Mouse (Mus musculus) liver, embryonic 14.5 days (tissue): Measurements from ENCODE around the gene Proca1. TPM values are rescaled to one million over a fixed set of nuclear protein-coding genes. Genes with fewer than 3 reads are reported as not detected.

Experiments used
- ATAC-seq: fragments of 200-750 bp; cut with Nextera tagmentation; 2 replicates; pipeline ENCODE4 v1.8.0; 2017; ENCODE audit warnings: moderate number of reproducible peaks, mild to moderate bottlenecking, moderate library complexity; ENCODE audit not compliant: insufficient read depth
- DNase-seq, 3 experiments: peaks; one replicate each; pipeline ENCODE4 v3.0.0-alpha.2; 2012 to 2013; ENCODE audit warnings: low read depth in 3 of 3, low spot score in 3 of 3
- H3K27ac ChIP-seq: fragments of 300-500 bp; sonication (generic); 2 replicates; pipeline ENCODE4 v1.5.1; 2014; ENCODE audit warnings: moderate library complexity, mild to moderate bottlenecking, control low read depth, inconsistent platforms
- H3K27me3 ChIP-seq: fragments of 300-500 bp; sonication (generic); 2 replicates; pipeline ENCODE4 v1.6.1; 2014; ENCODE audit warnings: mild to moderate bottlenecking, low read length, moderate library complexity; ENCODE audit not compliant: control insufficient read depth, insufficient read depth
- H3K36me3 ChIP-seq: fragments of 300-500 bp; sonication (generic); replicated peaks from 2 replicates; pipeline ENCODE4 v1.6.1; 2014; ENCODE audit warnings: low read depth; ENCODE audit not compliant: control insufficient read depth, insufficient read depth
- H3K4me1 ChIP-seq, 2 experiments: fragments of 200-500 bp in 1 of 2; fragments of 300-500 bp in 1 of 2; sonication (generic) in 1 of 2; replicated peaks; 2 replicates each; pipeline ENCODE4 v1.6.1; 2012 to 2014; ENCODE audit warnings: antibody characterized with exemption in 1 of 2, inconsistent platforms in 1 of 2, low read length in 1 of 2; ENCODE audit not compliant: control insufficient read depth in 2 of 2, insufficient read depth in 2 of 2
- H3K4me2 ChIP-seq: fragments of 300-500 bp; sonication (generic); 2 replicates; pipeline ENCODE4 v1.6.1; 2014; ENCODE audit warnings: low read depth, mild to moderate bottlenecking, control low read depth, moderate library complexity
- H3K4me3 ChIP-seq, 2 experiments: fragments of 200-500 bp in 1 of 2; fragments of 300-500 bp in 1 of 2; sonication (generic) in 1 of 2; 2 replicates each; pipeline ENCODE4 v1.5.1; 2012 to 2014; ENCODE audit warnings: low read depth in 2 of 2, low read length in 2 of 2, mild to moderate bottlenecking in 2 of 2, control low read depth in 1 of 2, inconsistent platforms in 1 of 2, moderate library complexity in 1 of 2; ENCODE audit not compliant: insufficient read depth in 1 of 2
- H3K9ac ChIP-seq: fragments of 300-500 bp; sonication (generic); replicated peaks from 2 replicates; pipeline ENCODE4 v1.6.1; 2014; ENCODE audit warnings: mild to moderate bottlenecking, control low read depth, moderate library complexity
- H3K9me3 ChIP-seq: fragments of 300-500 bp; sonication (generic); 2 replicates; pipeline ENCODE4 v1.6.1; 2016; ENCODE audit warnings: low read length, mixed read lengths; ENCODE audit not compliant: control insufficient read depth
- CTCF ChIP-seq: IDR thresholded peaks from 2 replicates; pipeline ENCODE4 v1.5.1; 2016; ENCODE audit warnings: antibody characterized with exemption, low read depth, control low read depth
- EP300 ChIP-seq: IDR thresholded peaks from 2 replicates; pipeline ENCODE4 v1.6.1; 2016; ENCODE audit warnings: antibody characterized with exemption, low read depth
- WGBS: fragments of 180-500 bp; shearing (Covaris S2); extraction: QIAGEN DNeasy Blood & Tissue Kit; methylation state at CpG from one replicate; pipeline ENCODE4 v1.1.7; 2014; ENCODE audit not compliant: insufficient replicate concordance; 5-methylcytosine and 5-hydroxymethylcytosine counted together
- polyA plus RNA-seq, 2 experiments: library from polyadenylated mRNA; depleted of rRNA in 1 of 2; stranded (reverse) in 1 of 2; unstranded in 1 of 2; fragments of >200 nt; fragmentation: Nextera tagmentation in 1 of 2; extraction: Ambion mirVana in 1 of 2; gene quantifications; 2 replicates each; pipeline versions ENCODE4 v1.2.1 to v1.2.3; 2012 to 2014

The Proca1 gene
- polyA plus RNA-seq, 2 experiments: 0.16 to 0.23 TPM

DNA sequence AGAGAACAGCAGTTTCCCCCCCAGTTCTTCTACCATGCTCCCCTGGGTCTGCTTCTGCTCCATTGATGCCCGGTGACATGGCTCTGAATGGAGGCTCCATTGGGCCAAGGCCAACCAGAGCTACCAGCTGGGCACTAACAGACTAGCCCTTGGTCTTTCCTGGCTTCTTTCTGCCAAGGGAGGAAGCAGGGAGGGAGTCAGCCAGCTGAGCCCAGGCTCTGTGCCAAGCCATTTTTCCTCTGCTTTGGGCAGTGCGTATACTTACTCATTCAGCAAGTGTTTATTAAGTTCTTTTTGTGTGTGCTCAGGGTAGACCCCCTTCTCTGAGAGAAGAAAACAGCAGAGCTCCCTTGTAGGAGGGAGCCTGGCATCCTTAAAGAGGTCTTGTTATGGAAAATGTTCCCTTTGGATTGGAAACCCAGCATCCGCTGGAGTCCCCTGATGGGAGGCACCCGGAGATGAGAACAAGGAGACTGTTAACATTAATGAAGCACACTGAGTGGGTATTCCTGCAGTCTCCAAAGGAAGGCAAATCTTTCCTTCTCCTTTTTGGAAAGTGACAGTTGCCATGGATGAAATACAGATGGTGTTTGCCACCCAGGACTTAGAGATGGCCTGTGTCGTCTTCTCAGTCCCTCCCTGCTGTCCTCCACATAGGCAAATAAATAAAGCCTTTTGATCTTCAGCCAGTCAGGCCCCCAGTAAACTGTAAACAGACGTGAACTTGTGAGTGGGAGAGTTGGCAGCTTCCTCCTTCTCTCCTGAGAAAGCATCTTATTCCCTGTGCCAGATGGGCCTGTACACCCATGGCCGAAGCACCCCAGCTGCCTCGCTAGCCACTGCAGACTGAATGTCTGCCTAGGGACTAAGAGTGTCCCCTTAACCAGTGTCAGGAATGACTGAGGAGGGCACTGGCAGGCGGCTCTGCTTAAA lies 40.6 kb upstream of the Proca1 start:
- Histone ChIP-seq H3K27ac (no peak overlapping the region), H3K9me3 (no peaks in the 10 kb centered on the region), H3K4me1 (no peaks in the 10 kb centered on the region), H3K9ac (no peak overlapping the region), H3K27me3 (no peaks in the 10 kb centered on the region), H3K4me3 (no peak overlapping the region), H3K4me2 (no peak overlapping the region), H3K36me3 (peaks cover 2% of the 10 kb centered on the region)
- 84% methylated on average over 9 of the region's 9 CpGs for WGBS
- ATAC-seq (no peak), DNase-seq (no peak)
- TF ChIP-seq CTCF (no peak), EP300 (no peak)

DNA sequence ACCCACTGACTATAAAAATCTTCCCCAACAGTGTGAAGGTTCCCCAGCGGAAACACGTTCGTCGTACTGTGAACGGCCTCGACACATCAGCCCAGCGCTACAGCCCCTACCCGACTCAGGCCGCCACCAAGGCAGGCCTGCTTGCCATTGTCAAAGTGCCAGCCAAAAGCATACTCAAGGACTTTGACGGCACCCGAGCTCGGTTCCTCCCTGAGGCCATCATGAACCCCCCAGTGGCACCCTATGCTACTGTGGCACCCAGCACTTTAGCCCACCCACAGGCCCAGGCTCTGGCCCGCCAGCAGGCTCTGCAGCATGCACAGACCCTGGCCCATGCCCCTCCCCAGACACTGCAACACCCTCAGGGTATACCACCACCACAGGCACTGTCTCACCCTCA lies 39.4 kb upstream of the Proca1 start:
- DNase-seq: no peak
- H3K4me1 ChIP-seq: no peaks in the 10 kb centered on the region
- WGBS: 87% methylated on average over 13 of the region's 13 CpGs

DNA sequence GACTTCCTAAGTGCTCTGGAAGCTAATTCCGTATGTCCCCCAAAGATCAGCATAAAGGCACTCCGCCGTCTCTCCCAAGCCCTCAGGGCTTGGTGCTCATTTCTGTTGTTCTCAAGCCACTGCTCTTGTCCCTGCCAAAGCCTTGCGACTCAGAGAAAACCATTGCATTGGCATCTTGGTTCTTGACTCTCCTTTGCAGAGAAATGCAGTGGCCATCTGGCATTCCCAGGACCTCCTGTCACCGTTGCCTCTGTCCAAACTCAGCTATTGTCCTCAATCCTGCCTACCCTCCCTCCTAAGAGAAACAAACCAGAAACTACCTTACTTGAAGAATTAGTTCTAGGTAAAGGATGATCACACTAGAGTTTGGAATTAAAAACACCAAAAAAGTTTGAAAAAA lies 37.5 kb upstream of the Proca1 start:
- H3K36me3 ChIP-seq: peaks cover 27% of the 10 kb centered on the region
- TF ChIP-seq CTCF: no peak
- DNase-seq (no peak), ATAC-seq (no peak)
- H3K4me3 ChIP-seq: no peak overlapping the region
- no peaks in the 10 kb centered on the region for H3K9me3 ChIP-seq
- no peaks in the 10 kb centered on the region for H3K4me1 ChIP-seq
- H3K27ac ChIP-seq: no peak overlapping the region
- no peak overlapping the region for H3K9ac ChIP-seq
- no peaks in the 10 kb centered on the region for H3K27me3 ChIP-seq
- no peak overlapping the region for H3K4me2 ChIP-seq
- WGBS: 77% methylated on average over 5 of the region's 5 CpGs

More for the DNA sequence above, 39.4 kb upstream of the Proca1 start:
- Histone ChIP-seq H3K4me2 (no peak overlapping the region), H3K4me3 (no peak overlapping the region), H3K9ac (no peak overlapping the region), H3K27ac (no peak overlapping the region), H3K9me3 (no peaks in the 10 kb centered on the region), H3K27me3 (no peaks in the 10 kb centered on the region), H3K36me3 (peaks cover 13% of the 10 kb centered on the region)
- ATAC-seq: 0 out of 2 replicates have a peak, but pooled peaks have one; percentile 12
- TF ChIP-seq CTCF (no peak), EP300 (no peak)

DNA sequence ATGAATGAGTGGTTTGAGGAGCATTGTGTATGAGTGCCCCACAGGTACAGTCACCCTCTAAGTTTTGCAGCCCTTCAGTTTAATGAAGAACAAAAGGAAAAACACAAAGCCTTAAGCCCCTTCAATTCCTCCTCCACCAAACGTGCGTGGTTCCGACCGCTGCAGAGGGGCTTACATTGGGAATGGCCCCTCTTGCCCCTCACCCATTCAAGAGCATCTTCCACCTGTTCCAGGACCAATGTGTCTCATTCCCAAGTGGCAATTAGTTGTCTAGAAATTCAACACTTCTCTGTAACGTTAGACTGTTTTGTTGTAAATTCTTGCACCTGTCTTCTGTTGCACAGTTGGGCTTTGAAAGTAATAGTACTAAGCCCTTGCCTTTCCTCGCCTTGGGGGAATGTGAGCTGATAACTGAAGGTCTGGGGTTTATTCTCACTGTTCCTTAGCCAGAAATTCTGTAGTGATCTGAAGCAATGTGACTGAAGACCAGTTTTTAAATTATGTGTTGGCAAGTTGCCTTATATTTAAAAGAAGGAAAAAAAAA lies 37.0 kb upstream of the Proca1 start:
- peaks cover 31% of the 10 kb centered on the region for H3K36me3 ChIP-seq
- TF ChIP-seq CTCF (no peak), EP300 (no peak)
- no peak for DNase-seq
- H3K4me2 ChIP-seq: no peak overlapping the region
- ATAC-seq: no peak
- H3K4me1 ChIP-seq: no peaks in the 10 kb centered on the region
- H3K27ac ChIP-seq: no peak overlapping the region
- WGBS: 82% methylated on average over 6 of the region's 6 CpGs
- H3K27me3 ChIP-seq: no peaks in the 10 kb centered on the region
- H3K9ac ChIP-seq: no peak overlapping the region
- no peak overlapping the region for H3K4me3 ChIP-seq
- H3K9me3 ChIP-seq: no peaks in the 10 kb centered on the region

DNA sequence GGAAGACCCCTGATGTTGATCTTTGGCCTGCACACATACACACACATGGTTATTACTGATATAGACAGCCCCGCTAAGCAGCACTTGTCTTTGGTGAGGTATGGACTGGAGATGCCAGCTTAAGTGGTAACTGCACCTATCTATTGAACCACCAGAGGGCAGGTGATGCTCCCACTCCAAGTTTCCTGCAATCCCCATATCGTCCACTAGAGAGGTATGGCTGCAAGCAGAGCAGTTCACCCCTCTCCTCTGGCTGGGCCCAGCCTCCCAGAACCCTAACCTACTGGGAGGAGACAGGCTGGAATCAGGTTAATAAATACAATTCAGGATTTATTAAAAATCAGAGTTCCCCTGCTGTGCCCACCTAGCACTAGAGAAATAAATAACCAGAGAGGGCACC lies 34.1 kb upstream of the Proca1 start:
- peak; percentile 100 for TF ChIP-seq CTCF
- no peak for TF ChIP-seq EP300
- no peak overlapping the region for H3K4me3 ChIP-seq
- H3K9ac ChIP-seq: no peak overlapping the region
- peak; percentile 81 to 83 (median 82) for DNase-seq
- H3K27me3 ChIP-seq: no peaks in the 10 kb centered on the region
- ATAC-seq: peak; percentile 72
- H3K4me2 ChIP-seq: no peak overlapping the region
- WGBS: 14% methylated on average over 2 of the region's 2 CpGs
- peaks cover 6 to 9% of the 10 kb centered on the region in 2 experiments for H3K4me1 ChIP-seq
- H3K27ac ChIP-seq: no peak overlapping the region
- H3K36me3 ChIP-seq: peaks cover 36% of the 10 kb centered on the region
- H3K9me3 ChIP-seq: no peaks in the 10 kb centered on the region
